Mouse (Mus musculus) heart, adult 11 months (tissue): ENCODE data around the gene Wsb1.

ENCODE experiments used
- DNase-seq: peaks from one replicate; pipeline ENCODE4 v3.0.0; 2022

The Wsb1 gene

GRCm38 (mm10) chr11:79209882-79210471 is 44.5 kb downstream of the Wsb1 start:
- DNase-seq = no peak

- DNase-seq = no peak
These were observed 45.4 kb downstream of the Wsb1 start for GRCm38 (mm10) chr11:79209113-79209512.

- DNase-seq = no peak
These were observed 46.0 kb downstream of the Wsb1 start for GRCm38 (mm10) chr11:79208462-79208861.

GRCm38 (mm10) chr11:79207691-79208090 is 46.8 kb downstream of the Wsb1 start:
- no peak for DNase-seq

- no peak for DNase-seq
These were observed 50.0 kb downstream of the Wsb1 start for GRCm38 (mm10) chr11:79204444-79204843.

GRCm38 (mm10) chr11:79200502-79200901 is 54.0 kb downstream of the Wsb1 start:
- peak; percentile 92 for DNase-seq

- DNase-seq = no peak
These were observed 55.9 kb downstream of the Wsb1 start for GRCm38 (mm10) chr11:79198562-79198961.

GRCm38 (mm10) chr11:79197846-79198235 is 56.6 kb downstream of the Wsb1 start:
- DNase-seq = no peak

GRCm38 (mm10) chr11:79196876-79197845 is 57.3 kb downstream of the Wsb1 start:
- DNase-seq = peak; percentile 80

GRCm38 (mm10) chr11:79196196-79196869 is 58.1 kb downstream of the Wsb1 start:
- peak; percentile 76 for DNase-seq

GRCm38 (mm10) chr11:79192176-79192575 is 62.3 kb downstream of the Wsb1 start:
- DNase-seq = peak; percentile 74

- peak; percentile 93 for DNase-seq
These were observed 63.3 kb downstream of the Wsb1 start for GRCm38 (mm10) chr11:79191214-79191613.

- DNase-seq = no peak
These were observed 64.2 kb downstream of the Wsb1 start for GRCm38 (mm10) chr11:79190257-79190656.
